In genomic region chr15:100838607-100839207, GRCm38 (mm10) we compare ENCODE assay signal across 9 mouse cellular contexts. TPM values are rescaled to one million over a fixed set of nuclear protein-coding genes. Genes with fewer than 3 reads are reported as not detected.
DNase-seq lines count a peak whose midpoint lies in the region; ATAC-seq and TF ChIP-seq lines count a peak whose summit lies in the region.
"Had no signal": no experiment of that assay in that cellular context is flagged by ENCODE, and none has a peak within 500 bp of the region (broad histone marks: within the 10 kb centered on the region; RNA-seq: fewer than 3 reads in every experiment).

No protein-coding gene starts in this region.

- DNase-seq in left cerebral cortex, adult 18-20 months (ENCODE audit: low spot score in 2 of 2), result peak; percentile 60 to 66
- DNase-seq in left cerebral cortex, adult 11 months (ENCODE audit: low spot score), result no peak
- peak; percentile 47 to 59 for DNase-seq in adrenal gland, adult 18-20 months (ENCODE audit: low spot score in 2 of 2)
- DNase-seq in embryo, embryonic 11 days, result peak; percentile 73
- peak; percentile 35 to 52 for DNase-seq in heart, postnatal 36 days
- peak; percentile 58 to 62 for DNase-seq in layer of hippocampus, adult 2 months (ENCODE audit: low spot score in 2 of 2)
- peak; percentile 81 for DNase-seq in testis, postnatal 10 days (ENCODE audit: low spot score)

- H3K4me3 ChIP-seq in layer of hippocampus, adult 2 months, result no peak overlapping the region

- H3K27ac ChIP-seq in layer of hippocampus, adult 2 months, result peak overlapping the region; percentile 54; the same call in 1 of the 2 replicates
- H3K27ac ChIP-seq: macrophage had no signal

- ATAC-seq in megakaryocyte-erythroid progenitor cell, adult 5-6 weeks (replicated peaks; ENCODE audit: low FRiP score, low TSS enrichment, poor library complexity, severe bottlenecking), result peak; percentile 67; the same call in 1 of the 2 replicates

- intact Hi-C loops in heart, postnatal 36 days (cut with DNase I), result loop anchor here (1.0 to 5.0 kb wide), 2 partner anchors 81 to 159 kb away; no protein-coding TSS in a partner anchor

- TF ChIP-seq CTCF in layer of hippocampus, adult 2 months (conservative IDR thresholded peaks at IDR 0.05), result peak; percentile 81

RNA-seq across cellular contexts. Expression of gene Scn8a, which starts 31.0 kb away (rescaled TPM):
- 100 to 1,000 TPM; 197 to 226 TPM for total RNA-seq in left cerebral cortex, adult 18-20 months (2021)
- total RNA-seq in adrenal gland, adult 18-20 months (2021), result 1 to 10 TPM; 2.8 to 3.6 TPM
- under 1 TPM in 1 of 2 experiments, not detected in 1; 0.56 TPM for total RNA-seq in heart, postnatal 36 days (2021)
- total RNA-seq in layer of hippocampus, adult 2 months (2021), result 100 to 1,000 TPM; 245 to 263 TPM
- not detected in 2 replicates for total RNA-seq in megakaryocyte-erythroid progenitor cell, adult 5-6 weeks (2014; fragmentation: Nextera tagmentation)
- not detected in 2 replicates for total RNA-seq in megakaryocyte-erythroid progenitor cell, adult 5-6 weeks (2017)

Comparison
In these comparisons a context has a peak if more than half of its experiments do, and no peak if none do; other contexts are left out.
1. RNA of gene Scn8a, which starts 31.0 kb away (total RNA-seq): 245 to 263 TPM in layer of hippocampus, adult 2 months and 197 to 226 TPM in left cerebral cortex, adult 18-20 months; 2.8 to 3.6 TPM in adrenal gland, adult 18-20 months, 0.56 TPM in heart, postnatal 36 days and not detected in megakaryocyte-erythroid progenitor cell, adult 5-6 weeks; every median in the first group is over 10 times any median in the second.